Comparison of ENCODE assay signal across 25 mouse cellular contexts in genomic region chr2:44309556-44309955, GRCm38 (mm10).
DNase-seq lines count a peak whose midpoint lies in the region; ATAC-seq lines count a peak whose summit lies in the region.
"Had no signal": no experiment of that assay in that cellular context is flagged by ENCODE, and none has a peak within 500 bp of the region (broad histone marks: within the 10 kb centered on the region; RNA-seq: fewer than 3 reads in every experiment).

No protein-coding gene starts in this region.

- H3K4me3 ChIP-seq in forebrain, embryonic 14.5 days (ENCODE audit: low read depth, low read length): no peak overlapping the region
- no peak overlapping the region for H3K4me3 ChIP-seq in forebrain, embryonic 11.5 days (ENCODE audit: low read depth, low read length)
- H3K4me3 ChIP-seq in limb, embryonic 13.5 days: no peak overlapping the region
- H3K4me3 ChIP-seq in limb, embryonic 10.5 days: no peak overlapping the region
- no peak overlapping the region for H3K4me3 ChIP-seq in neural tube, embryonic 13.5 days
- H3K4me3 ChIP-seq: heart, embryonic 13.5 days; layer of hippocampus, adult 2 months; left cerebral cortex, adult 2 months; liver, embryonic 15.5 days; megakaryocyte, embryonic 14.5 days; midbrain, embryonic 12.5 days; stomach, embryonic 15.5 days had no signal

- peaks cover 25% of the 10 kb centered on the region for H3K4me1 ChIP-seq in forebrain, embryonic 14.5 days (ENCODE audit: control insufficient read depth, insufficient read depth, low read length)
- H3K4me1 ChIP-seq in forebrain, embryonic 11.5 days (replicated peaks; ENCODE audit: control insufficient read depth, insufficient read depth, low read length): peaks cover 3% of the 10 kb centered on the region; the same call in 1 of the 2 replicates
- H3K4me1 ChIP-seq in limb, embryonic 13.5 days: peaks cover 25% of the 10 kb centered on the region
- peaks cover 25% of the 10 kb centered on the region for H3K4me1 ChIP-seq in limb, embryonic 10.5 days
- H3K4me1 ChIP-seq in neural tube, embryonic 13.5 days (replicated peaks): peaks cover 21% of the 10 kb centered on the region
- H3K4me1 ChIP-seq: stomach, embryonic 15.5 days had no signal

- no peaks in the 10 kb centered on the region for H3K9me3 ChIP-seq in forebrain, embryonic 14.5 days (replicated peaks; ENCODE audit: control insufficient read depth, low read length)
- no peaks in the 10 kb centered on the region for H3K9me3 ChIP-seq in forebrain, embryonic 11.5 days (ENCODE audit: control insufficient read depth, low read length)
- no peaks in the 10 kb centered on the region for H3K9me3 ChIP-seq in limb, embryonic 13.5 days
- no peaks in the 10 kb centered on the region for H3K9me3 ChIP-seq in limb, embryonic 10.5 days (replicated peaks)
- no peaks in the 10 kb centered on the region for H3K9me3 ChIP-seq in neural tube, embryonic 13.5 days
- H3K9me3 ChIP-seq: heart, embryonic 13.5 days; liver, embryonic 15.5 days; megakaryocyte, embryonic 14.5 days; midbrain, embryonic 12.5 days; stomach, embryonic 15.5 days had no signal

- ATAC-seq in forebrain, embryonic 14.5 days: no peak
- no peak for ATAC-seq in forebrain, embryonic 11.5 days (replicated peaks; ENCODE audit: low FRiP score)
- no peak for ATAC-seq in limb, embryonic 13.5 days (ENCODE audit: low FRiP score, low read depth)
- ATAC-seq in neural tube, embryonic 13.5 days (ENCODE audit: low read depth): no peak
- ATAC-seq: CD4-positive, CD25-positive, alpha-beta regulatory T cell, adult 4 months had no signal

- H3K9ac ChIP-seq in forebrain, embryonic 14.5 days (ENCODE audit: low read length): no peak overlapping the region
- H3K9ac ChIP-seq in forebrain, embryonic 11.5 days (ENCODE audit: low read length): no peak overlapping the region
- H3K9ac ChIP-seq in limb, embryonic 13.5 days: no peak overlapping the region
- H3K9ac ChIP-seq in neural tube, embryonic 13.5 days: no peak overlapping the region
- H3K9ac ChIP-seq: heart, embryonic 13.5 days; liver, embryonic 15.5 days; midbrain, embryonic 12.5 days; stomach, embryonic 15.5 days had no signal

- WGBS in forebrain, embryonic 14.5 days: 46% methylated on average over 1 of the region's 1 CpGs
- 93% methylated on average over 1 of the region's 1 CpGs for WGBS in forebrain, embryonic 11.5 days
- 55% methylated on average over 1 of the region's 1 CpGs for WGBS in limb, embryonic 13.5 days
- 93% methylated on average over 1 of the region's 1 CpGs for WGBS in limb, embryonic 10.5 days
- 88% methylated on average over 1 of the region's 1 CpGs for WGBS in neural tube, embryonic 13.5 days

- H3K27me3 ChIP-seq in forebrain, embryonic 14.5 days (replicated peaks; ENCODE audit: control insufficient read depth, insufficient read depth, low read length): no peaks in the 10 kb centered on the region
- H3K27me3 ChIP-seq in forebrain, embryonic 11.5 days (ENCODE audit: control insufficient read depth, insufficient read depth, low read length): no peaks in the 10 kb centered on the region
- H3K27me3 ChIP-seq in limb, embryonic 13.5 days: no peaks in the 10 kb centered on the region
- H3K27me3 ChIP-seq in limb, embryonic 10.5 days (ENCODE audit: low read depth, poor library complexity, severe bottlenecking): no peaks in the 10 kb centered on the region
- no peaks in the 10 kb centered on the region for H3K27me3 ChIP-seq in neural tube, embryonic 13.5 days
- H3K27me3 ChIP-seq: heart, embryonic 13.5 days; liver, embryonic 15.5 days; megakaryocyte, embryonic 14.5 days; midbrain, embryonic 12.5 days; stomach, embryonic 15.5 days had no signal

- DNase-seq in forebrain, embryonic 14.5 days (ENCODE audit: low spot score): no peak
- DNase-seq in forebrain, embryonic 11.5 days (ENCODE audit: low spot score): no peak
- DNase-seq in limb, embryonic 10.5 days (ENCODE audit: low spot score): no peak
- DNase-seq in neural tube, embryonic 10.5 days (ENCODE audit: extremely low spot score, low spot score): no peak
- DNase-seq in cerebellum, adult 11 months: no peak
- DNase-seq in thymus, postnatal 0 days (ENCODE audit: low spot score): no peak
- DNase-seq: adrenal gland, postnatal 14 days; cerebellum, adult 2 months; cerebellum, postnatal 14 days; gastrocnemius, postnatal 10 days; heart, postnatal 10 days; kidney, adult 2 months; kidney, postnatal 36 days; right cerebral cortex, postnatal 25 days; thymus, postnatal 14 days had no signal

- H3K27ac ChIP-seq in forebrain, embryonic 14.5 days (ENCODE audit: low read depth, low read length): peak overlapping the region; percentile 63
- H3K27ac ChIP-seq in forebrain, embryonic 11.5 days (ENCODE audit: low read depth, low read length): no peak overlapping the region
- no peak overlapping the region for H3K27ac ChIP-seq in limb, embryonic 13.5 days
- no peak overlapping the region for H3K27ac ChIP-seq in limb, embryonic 10.5 days
- no peak overlapping the region for H3K27ac ChIP-seq in neural tube, embryonic 13.5 days (replicated peaks)
- H3K27ac ChIP-seq: heart, embryonic 13.5 days; layer of hippocampus, adult 2 months; left cerebral cortex, adult 2 months; liver, embryonic 15.5 days; midbrain, embryonic 12.5 days; stomach, embryonic 15.5 days had no signal

- no peak overlapping the region for H3K4me2 ChIP-seq in forebrain, embryonic 14.5 days (ENCODE audit: low read length)
- H3K4me2 ChIP-seq in forebrain, embryonic 11.5 days (ENCODE audit: low read depth, low read length, severe bottlenecking): no peak overlapping the region
- peak overlapping the region; percentile 32 for H3K4me2 ChIP-seq in limb, embryonic 13.5 days (replicated peaks)
- H3K4me2 ChIP-seq in neural tube, embryonic 13.5 days: peak overlapping the region; percentile 9; the same call in 1 of the 2 replicates
- H3K4me2 ChIP-seq: heart, embryonic 13.5 days; liver, embryonic 15.5 days; midbrain, embryonic 12.5 days; stomach, embryonic 15.5 days had no signal

- H3K36me3 ChIP-seq in forebrain, embryonic 14.5 days (ENCODE audit: control insufficient read depth, insufficient read depth, low read length): no peaks in the 10 kb centered on the region
- H3K36me3 ChIP-seq in forebrain, embryonic 11.5 days (ENCODE audit: control insufficient read depth, insufficient read depth, low read length): no peaks in the 10 kb centered on the region
- no peaks in the 10 kb centered on the region for H3K36me3 ChIP-seq in limb, embryonic 13.5 days
- no peaks in the 10 kb centered on the region for H3K36me3 ChIP-seq in limb, embryonic 10.5 days
- no peaks in the 10 kb centered on the region for H3K36me3 ChIP-seq in neural tube, embryonic 13.5 days
- H3K36me3 ChIP-seq: heart, embryonic 13.5 days; liver, embryonic 15.5 days; midbrain, embryonic 12.5 days; stomach, embryonic 15.5 days had no signal

Comparison
In these comparisons a context has a peak if more than half of its experiments do, and no peak if none do; other contexts are left out.
1. H3K4me2 ChIP-seq: peak in limb, embryonic 13.5 days (single experiment) and neural tube, embryonic 13.5 days (single experiment); none in forebrain, embryonic 14.5 days (single experiment) and forebrain, embryonic 11.5 days (single experiment).